Mouse (Mus musculus) liver, adult 2 months (tissue): ENCODE measurements around the gene Cacng4. TPM values are rescaled to one million over a fixed set of nuclear protein-coding genes. Genes with fewer than 3 reads are reported as not detected.

Source experiments
- DNase-seq: peaks from one replicate; pipeline ENCODE4 v3.0.0-alpha.2; 2011; ENCODE audit warnings: low read depth, low spot score; ENCODE audit errors: extremely low read depth
- H3K27ac ChIP-seq: fragments of 200-500 bp; replicated peaks from 2 replicates; pipeline ENCODE4 v1.5.1; 2012; ENCODE audit warnings: low read depth, mild to moderate bottlenecking, control low read depth, inconsistent platforms, low read length; ENCODE audit not compliant: insufficient read depth
- H3K27me3 ChIP-seq: fragments of 200-500 bp; 2 replicates; pipeline ENCODE4 v1.6.1; 2012; ENCODE audit warnings: mild to moderate bottlenecking, moderate library complexity, low read length, inconsistent platforms; ENCODE audit not compliant: control insufficient read depth, insufficient read depth
- H3K36me3 ChIP-seq: fragments of 200-500 bp; 2 replicates; pipeline ENCODE4 v1.6.1; 2012; ENCODE audit warnings: low read length, inconsistent platforms; ENCODE audit not compliant: control insufficient read depth, insufficient read depth
- H3K4me1 ChIP-seq: fragments of 200-500 bp; 2 replicates; pipeline ENCODE4 v1.6.1; 2011; ENCODE audit warnings: low read length; ENCODE audit not compliant: control insufficient read depth, insufficient read depth
- H3K4me3 ChIP-seq: fragments of 200-500 bp; 2 replicates; pipeline ENCODE4 v1.5.1; 2011; ENCODE audit warnings: low read depth, mild to moderate bottlenecking, control low read depth, low read length, moderate library complexity; ENCODE audit not compliant: insufficient read depth
- H3K79me2 ChIP-seq: fragments of 200-500 bp; 2 replicates; pipeline ENCODE4 v1.6.1; 2012; ENCODE audit warnings: inconsistent platforms, mild to moderate bottlenecking, low read length, moderate library complexity; ENCODE audit not compliant: control insufficient read depth, insufficient read depth
- H3K9ac ChIP-seq: fragments of 200-500 bp; 2 replicates; pipeline ENCODE4 v1.6.1; 2012; ENCODE audit warnings: low read depth, mild to moderate bottlenecking, control low read depth, inconsistent platforms, low read length
- CTCF ChIP-seq: fragments of 200-500 bp; IDR thresholded peaks from 2 replicates; pipeline ENCODE4 v1.5.1; 2011; ENCODE audit warnings: low read depth, low read length, control low read depth
- POLR2A ChIP-seq: fragments of 200-500 bp; IDR thresholded peaks from 2 replicates; pipeline ENCODE4 v1.6.1; 2011; ENCODE audit warnings: low read length, control low read depth; ENCODE audit not compliant: insufficient read depth; ENCODE audit errors: extremely low read depth
- WGBS: fragments of 180-500 bp; shearing (Covaris S2); methylation state at CpG from one replicate; pipeline ENCODE4 v1.1.7; 2018; 5-methylcytosine and 5-hydroxymethylcytosine counted together
- polyA plus RNA-seq: library from polyadenylated mRNA; depleted of rRNA; stranded (reverse); fragments of >200 nt; gene quantifications from 2 replicates; pipeline ENCODE4 v1.2.3, GENCODE M21; 2012
- total RNA-seq: library from RNA; depleted of rRNA; stranded (reverse); fragments of >200 nt; gene quantifications from 2 replicates; pipeline ENCODE4 v1.2.3, GENCODE M21; 2014

The Cacng4 gene
- total and polyA plus RNA-seq, 2 experiments, result not detected

- Histone ChIP-seq H3K9ac (no peak overlapping the region), H3K36me3 (no peaks in the 10 kb centered on the region), H3K4me3 (no peak overlapping the region), H3K27me3 (no peaks in the 10 kb centered on the region), H3K79me2 (no peaks in the 10 kb centered on the region), H3K4me1 (no peaks in the 10 kb centered on the region), H3K27ac (no peak overlapping the region)
- 74% methylated on average over 5 of the region's 5 CpGs for WGBS
- TF ChIP-seq CTCF (no peak), POLR2A (no peak)
- no peak for DNase-seq
Measured at GRCm38 (mm10) chr11:107731498-107731897, 62.9 kb downstream of the Cacng4 start.

GRCm38 (mm10) chr11:107730940-107731339 lies 63.4 kb downstream of the Cacng4 start:
- WGBS, result 78% methylated on average over 4 of the region's 4 CpGs
- Histone ChIP-seq H3K4me3 (no peak overlapping the region), H3K27ac (no peak overlapping the region), H3K4me1 (no peaks in the 10 kb centered on the region), H3K27me3 (no peaks in the 10 kb centered on the region), H3K36me3 (no peaks in the 10 kb centered on the region), H3K79me2 (no peaks in the 10 kb centered on the region), H3K9ac (no peak overlapping the region)
- no peak for DNase-seq
- TF ChIP-seq CTCF (no peak), POLR2A (no peak)

- TF ChIP-seq CTCF, result no peak
- no peak for TF ChIP-seq POLR2A
- WGBS, result 81% methylated on average over 7 of the region's 7 CpGs
Measured at GRCm38 (mm10) chr11:107729141-107729540, 65.2 kb downstream of the Cacng4 start.

GRCm38 (mm10) chr11:107728073-107728863 lies 66.1 kb downstream of the Cacng4 start:
- no peak overlapping the region for H3K9ac ChIP-seq
- DNase-seq, result no peak

More at GRCm38 (mm10) chr11:107729141-107729540, 65.2 kb downstream of the Cacng4 start:
- Histone ChIP-seq H3K79me2 (no peaks in the 10 kb centered on the region), H3K9ac (no peak overlapping the region), H3K4me3 (no peak overlapping the region), H3K27me3 (no peaks in the 10 kb centered on the region), H3K27ac (no peak overlapping the region), H3K36me3 (no peaks in the 10 kb centered on the region), H3K4me1 (no peaks in the 10 kb centered on the region)
- DNase-seq, result no peak

GRCm38 (mm10) chr11:107724603-107725002 lies 69.8 kb downstream of the Cacng4 start:
- no peak overlapping the region for H3K4me3 ChIP-seq
- no peak for TF ChIP-seq POLR2A
- TF ChIP-seq CTCF, result no peak
- no peak for DNase-seq
- H3K4me1 ChIP-seq, result no peaks in the 10 kb centered on the region
- H3K36me3 ChIP-seq, result no peaks in the 10 kb centered on the region
- no peaks in the 10 kb centered on the region for H3K27me3 ChIP-seq
- H3K9ac ChIP-seq, result no peak overlapping the region
- 84% methylated on average over 8 of the region's 8 CpGs for WGBS
- no peak overlapping the region for H3K27ac ChIP-seq
- no peaks in the 10 kb centered on the region for H3K79me2 ChIP-seq

More at GRCm38 (mm10) chr11:107728073-107728863, 66.1 kb downstream of the Cacng4 start:
- Histone ChIP-seq H3K27ac (no peak overlapping the region), H3K4me3 (no peak overlapping the region), H3K27me3 (no peaks in the 10 kb centered on the region), H3K36me3 (no peaks in the 10 kb centered on the region), H3K4me1 (no peaks in the 10 kb centered on the region), H3K79me2 (no peaks in the 10 kb centered on the region)
- WGBS, result 86% methylated on average over 13 of the region's 13 CpGs
- TF ChIP-seq POLR2A (no peak), CTCF (no peak)

GRCm38 (mm10) chr11:107721057-107721456 lies 73.3 kb downstream of the Cacng4 start:
- no peak for DNase-seq
- H3K9ac ChIP-seq, result no peak overlapping the region
- no peaks in the 10 kb centered on the region for H3K79me2 ChIP-seq
- H3K4me3 ChIP-seq, result no peak overlapping the region
- H3K27ac ChIP-seq, result no peak overlapping the region
- no peaks in the 10 kb centered on the region for H3K4me1 ChIP-seq
- no peaks in the 10 kb centered on the region for H3K27me3 ChIP-seq
- TF ChIP-seq POLR2A, result no peak
- TF ChIP-seq CTCF, result no peak
- WGBS, result 89% methylated on average over 7 of the region's 7 CpGs
- no peaks in the 10 kb centered on the region for H3K36me3 ChIP-seq
